In the genomic region with DNA sequence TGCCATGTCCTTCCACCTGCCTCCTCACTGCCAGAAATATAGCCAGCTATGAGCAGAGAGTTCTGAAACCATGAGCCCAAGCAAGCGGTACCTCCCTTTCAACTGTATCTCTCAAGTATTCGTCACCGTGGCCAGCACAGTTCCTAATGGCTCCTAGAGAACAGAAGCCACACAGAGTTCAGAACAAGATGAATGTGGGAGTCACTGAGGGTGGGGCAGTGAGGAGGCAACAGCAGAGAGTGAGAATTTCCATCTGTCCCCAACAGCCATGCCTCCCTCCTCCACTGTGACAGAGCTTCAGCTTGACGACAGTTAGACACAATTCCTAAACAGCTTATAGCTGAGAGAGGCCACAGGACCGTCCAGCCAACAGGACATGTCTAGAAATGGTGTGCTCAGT, we compare ENCODE assay signal across 8 mouse cellular contexts. TPM values are rescaled to one million over a fixed set of nuclear protein-coding genes. Genes with fewer than 3 reads are reported as not detected.
A peak's percentile ranks its signal among the peaks of the same experiment; 100 is the strongest.
DNase-seq lines count a peak whose midpoint lies in the region; TF ChIP-seq lines count a peak whose summit lies in the region.
"Had no signal": no experiment of that assay in that cellular context is flagged by ENCODE, and none has a peak within 500 bp of the region (broad histone marks: within the 10 kb centered on the region; RNA-seq: fewer than 3 reads in every experiment).

No protein-coding gene starts in this region.

- intact Hi-C loops in heart, postnatal 10 days (cut with DNase I), result loop anchor here (10.0 kb wide), 1 partner anchor 309 kb away; no protein-coding TSS in a partner anchor
- intact Hi-C loops in left cerebral cortex, adult 2 months (cut with DNase I), result loop anchor here (5.0 kb wide), 2 partner anchors 507 to 577 kb away; no protein-coding TSS in a partner anchor
- intact Hi-C loops in left cerebral cortex, postnatal 14 days (cut with DNase I), result loop anchor here (5.0 kb wide), 2 partner anchors 577 to 627 kb away; no protein-coding TSS in a partner anchor

- TF ChIP-seq CTCF in left cerebral cortex, adult 2 months (IDR thresholded peaks at IDR 0.05), result no peak

- H3K27ac ChIP-seq in left cerebral cortex, adult 2 months, result peak overlapping the region; percentile 58
- H3K27ac ChIP-seq: embryonic facial prominence, embryonic 15.5 days had no signal

- H3K4me3 ChIP-seq in left cerebral cortex, adult 2 months, result no peak overlapping the region
- H3K4me3 ChIP-seq: embryonic facial prominence, embryonic 15.5 days had no signal

- DNase-seq in heart, postnatal 10 days, result peak; percentile 23 to 25
- DNase-seq in heart, adult 8-10 months (ENCODE audit: low spot score), result no peak
- DNase-seq in left cerebral cortex, adult 2 months (ENCODE audit: extremely low spot score in 1 of 2, low spot score in 2 of 2), result no peak
- no peak for DNase-seq in left cerebral cortex, postnatal 14 days (ENCODE audit: low spot score in 2 of 2)
- DNase-seq in kidney, postnatal 14 days, result peak; percentile 32
- peak; percentile 17 for DNase-seq in lung, postnatal 14 days
- no peak for DNase-seq in urinary bladder, postnatal 14 days (ENCODE audit: low spot score)

RNA-seq across cellular contexts. Expression of a gene that starts 41.4 kb away (rescaled TPM):
- 10 to 100 TPM; 14.7 to 15.5 TPM for total RNA-seq in heart, postnatal 10 days (2021)
- 10 to 100 TPM; 10.1 to 12.9 (median 11.5) TPM for total RNA-seq in heart, adult 8-10 months (2022)
- 10 to 100 TPM; 75.9 to 79.0 TPM for total RNA-seq in left cerebral cortex, adult 2 months (2021)
- total RNA-seq in left cerebral cortex, postnatal 14 days (2021), result 10 to 100 TPM; 86.4 to 86.6 TPM

Comparison
In these comparisons a context has a peak if more than half of its experiments do, and no peak if none do; other contexts are left out.
1. DNase-seq: peak in heart, postnatal 10 days (2 of 2), kidney, postnatal 14 days (single experiment) and lung, postnatal 14 days (single experiment); none in heart, adult 8-10 months (single experiment), left cerebral cortex, adult 2 months (0 of 2), left cerebral cortex, postnatal 14 days (0 of 2) and urinary bladder, postnatal 14 days (single experiment).
2. RNA of a gene that starts 41.4 kb away (total RNA-seq): 86.4 to 86.6 TPM in left cerebral cortex, postnatal 14 days and 75.9 to 79.0 TPM in left cerebral cortex, adult 2 months; 14.7 to 15.5 TPM in heart, postnatal 10 days and 10.1 to 12.9 TPM in heart, adult 8-10 months; every median in the first group is over 4 times any median in the second.